17 mouse cellular contexts compared by ENCODE assay signal in genomic region chr2:60367204-60367603, GRCm38 (mm10).
"Had no signal": no experiment of that assay in that cellular context is flagged by ENCODE, and none has a peak within 500 bp of the region (broad histone marks: within the 10 kb centered on the region; RNA-seq: fewer than 3 reads in every experiment).

No protein-coding gene starts in this region.

- ATAC-seq: liver, postnatal 0 days; lung, postnatal 0 days; midbrain, embryonic 13.5 days; midbrain, embryonic 15.5 days had no signal

- H3K4me1 ChIP-seq: liver, embryonic 15.5 days; megakaryocyte, embryonic 14.5 days; midbrain, embryonic 13.5 days; midbrain, embryonic 15.5 days; neural tube, embryonic 12.5 days; stomach, embryonic 15.5 days had no signal

- H3K9me3 ChIP-seq: liver, embryonic 15.5 days; lung, embryonic 15.5 days; megakaryocyte, embryonic 14.5 days; midbrain, embryonic 13.5 days; midbrain, embryonic 15.5 days; neural tube, embryonic 12.5 days; stomach, embryonic 15.5 days had no signal

- H3K4me3 ChIP-seq: liver, embryonic 15.5 days; lung, embryonic 15.5 days; megakaryocyte, embryonic 14.5 days; midbrain, embryonic 13.5 days; midbrain, embryonic 15.5 days; neural tube, embryonic 12.5 days; stomach, embryonic 15.5 days had no signal

- H3K27me3 ChIP-seq: liver, embryonic 15.5 days; lung, embryonic 15.5 days; midbrain, embryonic 13.5 days; midbrain, embryonic 15.5 days; neural tube, embryonic 12.5 days; stomach, embryonic 15.5 days had no signal

- H3K36me3 ChIP-seq: liver, embryonic 15.5 days; lung, embryonic 15.5 days; midbrain, embryonic 13.5 days; midbrain, embryonic 15.5 days; neural tube, embryonic 12.5 days; stomach, embryonic 15.5 days had no signal

- DNase-seq: liver, postnatal 0 days; lung, adult 2 months; lung, postnatal 14 days; right cerebral cortex, postnatal 14 days; thymus, adult 2 months; thymus, postnatal 25 days; thymus, postnatal 4 days had no signal

- H3K27ac ChIP-seq: liver, embryonic 15.5 days; lung, embryonic 15.5 days; macrophage; midbrain, embryonic 13.5 days; midbrain, embryonic 15.5 days; neural tube, embryonic 12.5 days; stomach, embryonic 15.5 days; stomach, postnatal 0 days had no signal
